ENCODE assay signal across 19 mouse cellular contexts in the genomic region with DNA sequence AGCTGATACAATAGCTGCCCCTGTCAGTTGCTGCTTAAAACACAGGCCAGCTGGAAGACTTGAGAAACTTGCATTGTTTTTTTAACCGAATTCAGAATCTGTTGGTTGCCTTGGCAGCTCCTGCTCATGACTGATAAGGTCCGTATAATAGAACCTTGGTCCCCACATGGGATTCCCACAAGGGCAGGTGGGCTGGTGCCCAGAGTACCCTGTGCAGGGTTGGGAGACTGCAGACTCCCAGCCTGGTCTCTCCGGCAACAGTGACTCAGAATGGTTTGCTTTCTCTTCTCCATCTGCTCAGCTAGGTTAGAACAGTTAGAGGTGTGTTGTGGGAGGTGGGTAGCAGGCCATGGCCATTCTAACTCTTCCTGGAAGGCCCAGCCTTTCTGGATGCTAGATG.
A peak's percentile ranks its signal among the peaks of the same experiment; 100 is the strongest.
DNase-seq lines count a peak whose midpoint lies in the region; ATAC-seq and TF ChIP-seq lines count a peak whose summit lies in the region.
"Had no signal": no experiment of that assay in that cellular context is flagged by ENCODE, and none has a peak within 500 bp of the region (broad histone marks: within the 10 kb centered on the region; RNA-seq: fewer than 3 reads in every experiment).

No protein-coding gene starts in this region.

- H3K9ac ChIP-seq in forebrain, postnatal 0 days: no peak overlapping the region
- no peak overlapping the region for H3K9ac ChIP-seq in forebrain, embryonic 15.5 days (replicated peaks)
- H3K9ac ChIP-seq in midbrain, embryonic 13.5 days (replicated peaks): no peak overlapping the region
- no peak overlapping the region for H3K9ac ChIP-seq in midbrain, postnatal 0 days (replicated peaks; ENCODE audit: low read length, poor library complexity, severe bottlenecking)
- H3K9ac ChIP-seq: heart, embryonic 15.5 days; hindbrain, embryonic 13.5 days had no signal

- no peak for DNase-seq in forebrain, postnatal 0 days
- DNase-seq in midbrain, postnatal 0 days (ENCODE audit: low spot score): no peak
- DNase-seq in G1E (ENCODE audit: low spot score) (peak; percentile 28), MN1 (ENCODE audit: low spot score) (peak; percentile 30)
- DNase-seq in B cell, adult 2 months: no peak
- DNase-seq: adrenal gland, adult 8-10 months; adrenal gland, postnatal 36 days; cerebellum, adult 2 months; cerebellum, postnatal 10 days; gastrocnemius, postnatal 14 days; heart, adult 2 months; heart, postnatal 14 days had no signal

- H3K27ac ChIP-seq in forebrain, postnatal 0 days (ENCODE audit: low read depth, low read length): no peak overlapping the region
- no peak overlapping the region for H3K27ac ChIP-seq in forebrain, embryonic 15.5 days (replicated peaks)
- H3K27ac ChIP-seq in midbrain, embryonic 13.5 days: no peak overlapping the region
- no peak overlapping the region for H3K27ac ChIP-seq in midbrain, postnatal 0 days (ENCODE audit: low read depth, low read length)
- H3K27ac ChIP-seq: embryonic facial prominence, embryonic 10.5 days; heart, adult 2 months; heart, embryonic 15.5 days; hindbrain, embryonic 13.5 days; hindbrain, postnatal 0 days had no signal

- no peaks in the 10 kb centered on the region for H3K27me3 ChIP-seq in forebrain, postnatal 0 days (ENCODE audit: insufficient read depth, low read length)
- H3K27me3 ChIP-seq in forebrain, embryonic 15.5 days: no peaks in the 10 kb centered on the region
- H3K27me3 ChIP-seq in midbrain, embryonic 13.5 days: no peaks in the 10 kb centered on the region
- no peaks in the 10 kb centered on the region for H3K27me3 ChIP-seq in midbrain, postnatal 0 days (ENCODE audit: insufficient read depth, low read length)
- H3K27me3 ChIP-seq in G1E (ENCODE audit: insufficient read depth, low read length): no peaks in the 10 kb centered on the region
- H3K27me3 ChIP-seq: heart, embryonic 15.5 days; hindbrain, embryonic 13.5 days had no signal

- no peaks in the 10 kb centered on the region for H3K9me3 ChIP-seq in forebrain, postnatal 0 days (ENCODE audit: low read length)
- H3K9me3 ChIP-seq in forebrain, embryonic 15.5 days: no peaks in the 10 kb centered on the region
- H3K9me3 ChIP-seq in midbrain, embryonic 13.5 days: no peaks in the 10 kb centered on the region
- H3K9me3 ChIP-seq in midbrain, postnatal 0 days (ENCODE audit: low read length): no peaks in the 10 kb centered on the region
- no peaks in the 10 kb centered on the region; the same call in 1 of the 2 replicates for H3K9me3 ChIP-seq in G1E (replicated peaks)
- H3K9me3 ChIP-seq: embryonic facial prominence, embryonic 10.5 days; heart, embryonic 15.5 days; hindbrain, embryonic 13.5 days had no signal

- no peak overlapping the region for H3K4me3 ChIP-seq in forebrain, postnatal 0 days (ENCODE audit: low read depth, low read length)
- no peak overlapping the region for H3K4me3 ChIP-seq in forebrain, embryonic 15.5 days
- H3K4me3 ChIP-seq in midbrain, embryonic 13.5 days (replicated peaks): no peak overlapping the region
- H3K4me3 ChIP-seq in midbrain, postnatal 0 days (ENCODE audit: low read depth, low read length): no peak overlapping the region
- no peak overlapping the region for H3K4me3 ChIP-seq in G1E (ENCODE audit: low read depth, low read length)
- H3K4me3 ChIP-seq: embryonic facial prominence, embryonic 10.5 days; heart, adult 2 months; heart, embryonic 15.5 days; hindbrain, embryonic 13.5 days had no signal

- no peak overlapping the region for H3K4me2 ChIP-seq in forebrain, postnatal 0 days (ENCODE audit: low read depth)
- H3K4me2 ChIP-seq in forebrain, embryonic 15.5 days (replicated peaks): no peak overlapping the region
- no peak overlapping the region for H3K4me2 ChIP-seq in midbrain, embryonic 13.5 days (replicated peaks)
- H3K4me2 ChIP-seq in midbrain, postnatal 0 days (ENCODE audit: low read depth, low read length, poor library complexity, severe bottlenecking): no peak overlapping the region
- H3K4me2 ChIP-seq: heart, embryonic 11.5 days; heart, embryonic 15.5 days; hindbrain, embryonic 13.5 days had no signal

- WGBS in forebrain, postnatal 0 days: 37% methylated on average over 3 of the region's 3 CpGs
- 49% methylated on average over 3 of the region's 3 CpGs for WGBS in forebrain, embryonic 15.5 days
- whole genome bisulfite sequencing in midbrain, embryonic 13.5 days: 83% methylated on average over 3 of the region's 3 CpGs
- WGBS in midbrain, postnatal 0 days: 69% methylated on average over 3 of the region's 3 CpGs

- no peak for TF ChIP-seq CTCF in forebrain, postnatal 0 days (IDR thresholded peaks at IDR 0.05; ENCODE audit: low read depth)
- no peak for TF ChIP-seq CTCF in midbrain, postnatal 0 days (IDR thresholded peaks at IDR 0.05)
- no peak for TF ChIP-seq CTCF in G1E (IDR thresholded peaks at IDR 0.05; ENCODE audit: low read depth, low read length)

- ATAC-seq in forebrain, postnatal 0 days: peak; percentile 36; the same call in 1 of the 2 replicates
- no peak for ATAC-seq in forebrain, embryonic 15.5 days (replicated peaks)
- peak; percentile 50; the same call in 1 of the 2 replicates for ATAC-seq in midbrain, embryonic 13.5 days
- no peak for ATAC-seq in midbrain, postnatal 0 days (ENCODE audit: low FRiP score)
- ATAC-seq in G1E (ENCODE audit: extremely low read depth, insufficient number of reproducible peaks, low FRiP score, poor library complexity, severe bottlenecking): no peak
- ATAC-seq: hindbrain, postnatal 0 days had no signal

- H3K4me1 ChIP-seq in forebrain, postnatal 0 days (ENCODE audit: insufficient read depth): no peaks in the 10 kb centered on the region
- no peaks in the 10 kb centered on the region; the same call in 1 of the 2 replicates for H3K4me1 ChIP-seq in forebrain, embryonic 15.5 days
- H3K4me1 ChIP-seq in midbrain, embryonic 13.5 days (replicated peaks): no peaks in the 10 kb centered on the region
- no peaks in the 10 kb centered on the region for H3K4me1 ChIP-seq in midbrain, postnatal 0 days (ENCODE audit: insufficient read depth, low read length)
- no peaks in the 10 kb centered on the region for H3K4me1 ChIP-seq in G1E (ENCODE audit: insufficient read depth, low read depth, low read length)
- H3K4me1 ChIP-seq: embryonic facial prominence, embryonic 10.5 days; heart, embryonic 15.5 days had no signal

- no peaks in the 10 kb centered on the region for H3K36me3 ChIP-seq in forebrain, postnatal 0 days (ENCODE audit: insufficient read depth)
- no peaks in the 10 kb centered on the region for H3K36me3 ChIP-seq in forebrain, embryonic 15.5 days
- H3K36me3 ChIP-seq in midbrain, embryonic 13.5 days: no peaks in the 10 kb centered on the region
- H3K36me3 ChIP-seq in midbrain, postnatal 0 days (ENCODE audit: insufficient read depth, low read length): no peaks in the 10 kb centered on the region
- H3K36me3 ChIP-seq in G1E (replicated peaks): no peaks in the 10 kb centered on the region
- H3K36me3 ChIP-seq: embryonic facial prominence, embryonic 10.5 days; heart, embryonic 15.5 days; hindbrain, embryonic 13.5 days had no signal

Comparison
In these comparisons a context has a peak if more than half of its experiments do, and no peak if none do; other contexts are left out.
1. ATAC-seq: peak in forebrain, postnatal 0 days (single experiment) and midbrain, embryonic 13.5 days (single experiment); none in forebrain, embryonic 15.5 days (single experiment), midbrain, postnatal 0 days (single experiment) and G1E (single experiment).
2. DNase-seq: peak in G1E (single experiment) and MN1 (single experiment); none in forebrain, postnatal 0 days (single experiment), midbrain, postnatal 0 days (single experiment) and B cell, adult 2 months (0 of 2).